Mouse (Mus musculus): ENCODE results near the gene Fam110a.

The Fam110a gene

DNA sequence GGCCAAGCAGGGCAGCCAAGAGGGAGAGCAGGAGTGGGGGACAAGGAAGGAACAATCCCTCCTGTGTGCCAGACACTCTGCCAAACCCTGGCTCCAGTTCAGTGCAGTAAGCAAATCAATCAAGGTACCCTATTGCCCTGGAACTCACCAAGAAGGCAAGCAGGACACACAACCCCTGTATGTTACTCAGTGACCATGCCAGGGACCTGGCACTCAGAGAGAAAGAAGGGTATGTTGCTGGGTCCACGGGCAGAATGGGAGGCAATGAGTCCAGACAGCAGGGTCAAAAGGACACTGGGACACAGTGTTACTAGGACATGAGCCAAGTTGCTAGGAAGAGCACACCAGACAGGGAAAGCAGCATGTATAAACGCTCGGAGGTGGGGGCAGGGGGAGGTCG lies 54.3 kb downstream of the Fam110a start:
- DNase-seq, result no peak

DNA sequence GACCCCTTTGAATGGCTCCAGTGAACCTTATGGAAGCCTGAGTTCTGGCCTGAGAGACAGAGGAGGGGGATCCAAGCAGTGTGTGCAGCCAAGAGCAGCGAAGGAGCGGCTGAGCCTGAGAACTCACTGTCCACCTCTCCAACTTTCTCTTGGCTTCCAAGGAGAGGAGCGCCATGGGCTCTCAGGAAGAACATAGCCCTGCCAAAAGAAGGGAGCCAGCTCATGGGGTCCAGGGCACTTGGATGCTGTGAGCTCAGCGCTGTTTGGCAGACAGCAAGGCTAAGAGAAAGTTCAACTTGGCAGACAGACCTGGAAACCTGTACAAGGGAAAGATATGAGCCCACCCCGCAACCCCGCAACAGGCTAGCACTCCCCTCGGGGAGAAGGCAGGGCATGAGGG lies 55.7 kb downstream of the Fam110a start:
- no peak for DNase-seq

DNA sequence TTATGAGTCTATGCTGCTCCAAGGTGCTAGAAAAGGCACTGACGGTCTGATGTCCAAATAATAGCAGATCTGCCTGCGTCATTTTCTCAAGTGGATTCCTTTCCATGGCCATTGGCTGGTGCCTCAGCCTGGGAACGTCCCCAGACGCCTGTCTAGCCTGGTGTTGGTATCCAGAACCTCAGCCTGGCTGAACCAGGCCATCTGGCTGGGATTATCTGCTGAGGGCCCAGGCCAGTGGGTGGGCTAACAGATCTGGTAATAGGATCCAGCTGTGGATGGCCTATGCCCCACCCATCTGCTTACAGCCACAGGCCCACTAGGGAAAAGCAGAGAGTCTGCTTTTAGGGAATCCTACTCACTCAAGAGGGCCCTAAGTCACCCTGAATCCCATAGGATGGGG lies 58.4 kb downstream of the Fam110a start:
- no peak for DNase-seq

DNA sequence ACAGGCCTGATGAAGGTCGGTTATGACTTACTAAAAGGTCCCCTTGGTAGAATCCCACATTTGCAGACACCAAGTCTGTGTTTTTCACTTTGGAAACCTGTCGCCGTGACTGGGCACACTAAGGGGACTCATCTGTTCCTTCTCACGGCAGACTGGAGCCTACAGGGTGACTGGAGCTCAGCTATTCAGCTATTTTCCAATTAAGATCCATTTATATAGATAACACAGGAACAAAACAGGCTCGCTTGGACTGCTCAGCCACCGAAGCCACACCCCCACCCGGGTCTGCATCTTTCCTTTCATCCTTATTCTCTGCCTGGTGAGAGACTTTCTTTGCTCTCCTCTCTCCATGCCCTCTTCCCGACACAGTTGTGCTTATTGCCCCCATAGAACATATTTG lies 59.0 kb downstream of the Fam110a start:
- no peak for DNase-seq
